ENCODE assay signal across 9 mouse cellular contexts in the genomic region with DNA sequence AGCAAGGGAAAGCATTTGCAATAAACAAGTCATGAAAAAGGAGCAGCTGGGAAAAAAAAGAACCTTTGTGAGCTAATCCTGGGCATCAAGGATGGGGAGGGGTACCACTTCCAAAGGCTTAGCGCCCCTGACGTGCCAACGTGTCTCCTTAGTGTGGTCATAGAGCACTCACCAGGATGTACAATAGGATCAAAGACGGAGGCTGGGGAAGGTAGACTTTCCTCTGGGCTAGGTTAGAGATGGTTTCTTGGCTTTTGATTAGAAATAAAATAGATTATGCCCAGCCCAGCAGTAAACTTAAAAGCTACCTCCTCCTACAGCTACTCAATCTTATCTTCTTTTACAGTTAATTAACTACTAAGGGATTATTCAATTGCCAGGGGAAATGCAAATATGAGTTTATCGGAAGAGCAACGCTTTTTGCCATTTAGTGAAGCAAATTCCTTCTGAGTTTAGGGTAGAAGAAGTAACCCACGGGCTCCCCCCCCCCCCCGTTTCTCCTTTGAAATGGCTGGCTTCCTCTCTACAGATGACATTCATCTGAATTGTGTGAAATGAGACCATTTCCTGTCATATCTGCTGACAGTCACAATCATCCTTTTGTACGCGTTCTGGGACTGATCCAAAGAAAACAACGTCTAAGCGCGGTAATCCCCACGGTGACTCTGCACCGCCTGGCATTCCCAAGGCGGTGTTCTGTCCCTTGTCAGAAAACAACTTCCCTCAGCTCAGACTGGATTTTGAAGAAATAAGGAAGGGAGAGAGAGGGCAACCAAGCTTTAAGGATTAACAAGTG.
DNase-seq lines count a peak whose midpoint lies in the region; ATAC-seq lines count a peak whose summit lies in the region.
"Had no signal": no experiment of that assay in that cellular context is flagged by ENCODE, and none has a peak within 500 bp of the region (broad histone marks: within the 10 kb centered on the region; RNA-seq: fewer than 3 reads in every experiment).

No protein-coding gene starts in this region.

- H3K4me2 ChIP-seq in hindbrain, embryonic 11.5 days (replicated peaks; ENCODE audit: low read depth, low read length), result no peak overlapping the region
- H3K4me2 ChIP-seq in embryonic facial prominence, embryonic 12.5 days (replicated peaks), result no peak overlapping the region
- no peak overlapping the region for H3K4me2 ChIP-seq in hindbrain, embryonic 13.5 days
- H3K4me2 ChIP-seq: limb, embryonic 12.5 days had no signal

- WGBS in hindbrain, embryonic 10.5 days, result 77% methylated on average over 16 of the region's 16 CpGs
- WGBS in hindbrain, embryonic 11.5 days, result 77% methylated on average over 16 of the region's 16 CpGs
- 54% methylated on average over 16 of the region's 16 CpGs for WGBS in embryonic facial prominence, embryonic 12.5 days
- 71% methylated on average over 16 of the region's 16 CpGs for WGBS in hindbrain, embryonic 13.5 days

- peak overlapping the region; percentile 51 for H3K27ac ChIP-seq in hindbrain, embryonic 10.5 days
- H3K27ac ChIP-seq in hindbrain, embryonic 11.5 days (ENCODE audit: low read depth, low read length), result no peak overlapping the region
- H3K27ac ChIP-seq in embryonic facial prominence, embryonic 12.5 days, result 0 out of 2 replicates have a peak overlapping the region, but pooled peaks have one; percentile 54
- peak overlapping the region; percentile 64 for H3K27ac ChIP-seq in hindbrain, embryonic 13.5 days
- H3K27ac ChIP-seq: limb, embryonic 12.5 days had no signal

- no peak overlapping the region for H3K4me3 ChIP-seq in hindbrain, embryonic 10.5 days
- H3K4me3 ChIP-seq in hindbrain, embryonic 11.5 days (ENCODE audit: low read depth, low read length), result no peak overlapping the region
- no peak overlapping the region for H3K4me3 ChIP-seq in embryonic facial prominence, embryonic 12.5 days
- H3K4me3 ChIP-seq in hindbrain, embryonic 13.5 days, result no peak overlapping the region
- H3K4me3 ChIP-seq: limb, embryonic 12.5 days had no signal

- peaks cover 92% of the 10 kb centered on the region for H3K36me3 ChIP-seq in hindbrain, embryonic 10.5 days
- no peaks in the 10 kb centered on the region for H3K36me3 ChIP-seq in hindbrain, embryonic 11.5 days (ENCODE audit: control insufficient read depth, insufficient read depth, low read length)
- H3K36me3 ChIP-seq in embryonic facial prominence, embryonic 12.5 days, result peaks cover 35% of the 10 kb centered on the region
- peaks cover 70% of the 10 kb centered on the region for H3K36me3 ChIP-seq in hindbrain, embryonic 13.5 days

- ATAC-seq in hindbrain, embryonic 11.5 days (ENCODE audit: low FRiP score), result no peak
- ATAC-seq in embryonic facial prominence, embryonic 12.5 days (ENCODE audit: insufficient number of reproducible peaks, insufficient read depth, low FRiP score, low TSS enrichment), result no peak; the same call in 1 of the 2 replicates
- ATAC-seq in hindbrain, embryonic 13.5 days (ENCODE audit: low FRiP score), result no peak

- H3K9ac ChIP-seq in hindbrain, embryonic 11.5 days (ENCODE audit: low read depth, low read length), result no peak overlapping the region
- H3K9ac ChIP-seq in embryonic facial prominence, embryonic 12.5 days, result no peak overlapping the region
- H3K9ac ChIP-seq in hindbrain, embryonic 13.5 days, result no peak overlapping the region
- H3K9ac ChIP-seq: limb, embryonic 12.5 days had no signal

- DNase-seq in hindbrain, embryonic 10.5 days (ENCODE audit: low spot score), result no peak
- DNase-seq in hindbrain, embryonic 11.5 days (ENCODE audit: low spot score), result no peak
- peak; percentile 44 for DNase-seq in lung, postnatal 36 days
- DNase-seq in right cerebral cortex, postnatal 10 days (ENCODE audit: low spot score in 2 of 2), result no peak
- DNase-seq in ovary, postnatal 14 days (ENCODE audit: low spot score), result no peak
- no peak for DNase-seq in layer of hippocampus, adult 8-10 months (ENCODE audit: low spot score in 2 of 2)

- H3K9me3 ChIP-seq in hindbrain, embryonic 10.5 days, result no peaks in the 10 kb centered on the region
- H3K9me3 ChIP-seq in hindbrain, embryonic 11.5 days (ENCODE audit: control insufficient read depth, low read length), result no peaks in the 10 kb centered on the region
- no peaks in the 10 kb centered on the region for H3K9me3 ChIP-seq in embryonic facial prominence, embryonic 12.5 days
- no peaks in the 10 kb centered on the region for H3K9me3 ChIP-seq in hindbrain, embryonic 13.5 days
- H3K9me3 ChIP-seq: limb, embryonic 12.5 days had no signal

- H3K4me1 ChIP-seq in hindbrain, embryonic 10.5 days (replicated peaks), result peaks cover 4% of the 10 kb centered on the region; the same call in 1 of the 2 replicates
- no peaks in the 10 kb centered on the region for H3K4me1 ChIP-seq in hindbrain, embryonic 11.5 days (replicated peaks; ENCODE audit: control insufficient read depth, insufficient read depth, low read length)
- no peaks in the 10 kb centered on the region for H3K4me1 ChIP-seq in embryonic facial prominence, embryonic 12.5 days
- peaks cover 13% of the 10 kb centered on the region for H3K4me1 ChIP-seq in hindbrain, embryonic 13.5 days (replicated peaks)

- H3K27me3 ChIP-seq in hindbrain, embryonic 10.5 days (ENCODE audit: insufficient read depth, poor library complexity, severe bottlenecking), result no peaks in the 10 kb centered on the region
- no peaks in the 10 kb centered on the region for H3K27me3 ChIP-seq in hindbrain, embryonic 11.5 days (ENCODE audit: control insufficient read depth, insufficient read depth, low read length)
- H3K27me3 ChIP-seq in embryonic facial prominence, embryonic 12.5 days, result no peaks in the 10 kb centered on the region
- no peaks in the 10 kb centered on the region for H3K27me3 ChIP-seq in hindbrain, embryonic 13.5 days
- H3K27me3 ChIP-seq: limb, embryonic 12.5 days had no signal
